Mouse (Mus musculus) right cerebral cortex, postnatal 14 days (tissue): ENCODE measurements at regions not wholly inside any gene's neighbourhood (a gene's known extent, or its start where the extent isn't known, plus 50 kb on each side); places are given as distances from the start of the nearest gene placed in this dataset.

Experiments used
- DNase-seq: peaks from one replicate; pipeline ENCODE4 v3.0.0; 2022

GRCm38 (mm10) chr7:51722420-51722819 lies 100.6 kb downstream of the Slc17a6 start:
- no peak for DNase-seq

- no peak for DNase-seq
These were observed 102.1 kb downstream of the Slc17a6 start for GRCm38 (mm10) chr7:51723955-51724354.

- DNase-seq: no peak
These were observed 114.5 kb downstream of the Slc17a6 start for GRCm38 (mm10) chr7:51736285-51736684.

- DNase-seq: no peak
These were observed 117.8 kb downstream of the Slc17a6 start for GRCm38 (mm10) chr7:51739590-51739989.

GRCm38 (mm10) chr7:51740928-51741327 lies 119.1 kb downstream of the Slc17a6 start:
- DNase-seq: no peak

- DNase-seq: no peak
These were observed 119.1 kb upstream of the Gas2 start for GRCm38 (mm10) chr7:51742720-51743119.

GRCm38 (mm10) chr7:51745598-51745997 lies 116.2 kb upstream of the Gas2 start:
- no peak for DNase-seq

- peak; percentile 11 for DNase-seq
These were observed 113.0 kb upstream of the Gas2 start for GRCm38 (mm10) chr7:51748633-51749303.

- DNase-seq: no peak
These were observed 112.3 kb upstream of the Gas2 start for GRCm38 (mm10) chr7:51749304-51750129.

GRCm38 (mm10) chr7:51750271-51750670 lies 111.5 kb upstream of the Gas2 start:
- DNase-seq: no peak

- no peak for DNase-seq
These were observed 108.8 kb upstream of the Gas2 start for GRCm38 (mm10) chr7:51753062-51753461.

GRCm38 (mm10) chr7:51754208-51754888 lies 107.5 kb upstream of the Gas2 start:
- no peak for DNase-seq

GRCm38 (mm10) chr7:51756218-51756617 lies 105.6 kb upstream of the Gas2 start:
- no peak for DNase-seq

GRCm38 (mm10) chr7:51759536-51760153 lies 102.2 kb upstream of the Gas2 start:
- DNase-seq: no peak

GRCm38 (mm10) chr7:51767066-51767465 lies 94.7 kb upstream of the Gas2 start:
- DNase-seq: no peak

- peak; percentile 29 for DNase-seq
These were observed 89.6 kb upstream of the Gas2 start for GRCm38 (mm10) chr7:51771895-51772871.

- no peak for DNase-seq
These were observed 85.8 kb upstream of the Gas2 start for GRCm38 (mm10) chr7:51775968-51776367.

GRCm38 (mm10) chr7:51783070-51783776 lies 78.6 kb upstream of the Gas2 start:
- DNase-seq: no peak

- no peak for DNase-seq
These were observed 77.7 kb upstream of the Gas2 start for GRCm38 (mm10) chr7:51783923-51784686.
